Mouse (Mus musculus): ENCODE data around the gene Gng2.

Gng2 gene

DNA sequence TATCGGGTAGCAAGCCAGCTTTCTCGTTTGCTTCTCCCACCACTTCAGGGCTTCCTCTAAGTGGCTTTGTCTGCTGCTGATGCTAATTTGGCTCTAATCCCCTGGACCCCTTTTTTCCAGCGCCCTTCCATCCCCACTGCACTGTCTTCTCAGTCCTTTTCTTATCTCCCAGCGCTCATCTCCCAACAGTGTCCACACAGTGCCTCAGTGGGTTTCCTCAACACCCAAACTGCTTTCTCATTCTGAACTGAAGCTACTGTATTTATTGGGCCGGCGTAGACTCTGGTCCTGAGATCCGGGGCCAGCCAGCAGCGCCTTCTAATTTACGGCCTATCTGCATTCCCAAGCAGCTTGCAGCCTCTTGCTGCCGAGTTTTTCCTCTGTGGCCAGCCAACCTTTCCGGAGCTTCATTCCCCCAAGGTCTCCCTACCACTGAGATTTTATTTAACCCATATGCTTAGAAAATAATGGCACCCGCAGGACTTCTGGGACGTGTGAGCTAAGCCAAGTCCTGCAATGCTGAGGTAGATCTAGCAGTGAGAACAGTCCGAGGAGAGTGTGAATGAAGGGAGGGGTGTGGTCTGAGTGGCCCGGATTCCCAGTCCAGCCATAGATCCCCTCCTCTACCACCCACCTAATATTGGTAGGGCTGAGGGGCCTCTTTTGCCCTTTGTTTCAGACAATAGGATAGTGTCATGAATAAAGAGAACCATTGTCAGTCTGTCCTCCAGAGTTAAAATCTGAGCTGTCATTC, at the start of gene Gng2:
Gene Gng2 (minus strand): TSS at position 357 of the 754 bp plus-strand sequence.
- no peak for DNase-seq (ENCODE audit: low read depth, low spot score)

DNA sequence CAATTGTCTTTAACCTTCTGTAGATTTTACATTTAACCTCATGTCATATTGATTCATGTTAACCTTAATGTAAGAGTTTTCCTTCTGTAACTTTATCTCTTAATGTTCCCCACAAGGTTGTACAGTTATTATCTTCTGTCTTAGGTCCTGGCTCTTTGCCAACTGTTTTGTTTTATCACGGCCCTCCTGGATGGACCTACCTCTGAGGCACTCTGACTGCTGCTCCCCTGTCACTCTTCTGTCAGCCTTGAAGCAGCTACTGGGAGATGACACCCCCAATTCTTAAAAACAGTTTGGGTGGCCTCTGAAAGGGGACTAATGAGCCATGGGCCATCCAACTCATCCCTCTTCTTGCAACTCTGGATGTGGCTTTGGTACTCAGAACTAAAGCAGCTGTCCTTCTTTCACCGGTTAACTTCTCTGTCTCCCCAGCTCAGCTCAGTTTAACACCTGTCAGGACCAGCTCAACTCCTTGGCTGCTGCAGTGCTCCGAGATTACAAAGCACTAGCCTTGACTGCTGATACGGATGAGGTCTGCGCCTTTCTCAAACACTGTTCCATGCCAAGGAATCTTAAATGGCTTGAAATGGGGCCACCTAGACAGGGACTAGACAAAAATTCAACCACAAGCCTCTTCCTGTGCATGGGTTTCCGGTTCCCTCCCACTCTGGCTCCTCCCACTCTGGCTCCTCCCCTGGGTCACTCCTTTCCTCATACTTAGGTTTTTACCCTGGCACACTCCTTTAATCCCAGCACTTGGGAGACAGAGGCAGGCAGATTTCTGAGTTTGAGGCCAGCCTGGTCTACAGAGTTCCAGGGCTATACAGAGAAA, 47.7 kb upstream of the Gng2 start:
- peak; percentile 77 for DNase-seq (ENCODE audit: low read depth, low spot score)

DNA sequence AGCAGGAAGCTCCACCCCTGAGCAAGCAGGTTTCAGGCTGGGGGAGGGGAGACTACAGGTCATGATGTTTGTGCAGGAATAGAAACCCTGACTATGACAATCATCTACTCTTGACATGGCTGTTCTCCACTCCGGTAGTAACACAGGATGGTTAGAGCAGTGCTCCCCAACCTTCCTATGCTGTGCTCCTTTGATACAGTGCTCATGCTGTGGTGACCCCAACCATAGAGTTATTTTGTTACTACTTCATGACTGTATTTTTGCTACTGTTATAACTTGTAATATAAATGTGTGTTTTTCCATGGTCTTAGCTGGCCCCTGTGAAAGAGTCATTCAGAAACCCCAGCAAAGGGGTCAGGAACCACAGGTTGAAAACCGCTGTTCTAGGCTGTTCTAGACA, 46.5 kb upstream of the Gng2 start:
- DNase-seq (ENCODE audit: low read depth, low spot score), result peak; percentile 30

DNA sequence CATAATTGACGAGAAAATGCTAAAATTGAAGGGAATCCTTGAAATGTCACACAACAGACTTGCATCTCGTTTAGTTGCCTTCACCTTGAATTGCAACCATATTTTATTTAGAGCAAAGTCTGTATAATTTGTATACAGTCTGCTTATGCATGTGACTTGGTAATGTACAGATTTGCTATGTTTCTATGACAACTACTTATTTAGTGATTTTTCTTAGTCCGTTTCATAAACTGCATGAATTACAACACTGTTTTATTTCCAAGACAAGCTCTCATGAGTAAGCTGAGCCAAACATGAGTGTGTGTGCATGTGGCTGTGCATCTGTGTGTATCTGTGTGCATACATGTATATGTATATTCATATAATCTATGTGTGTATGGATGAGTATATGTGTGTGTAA, 42.1 kb upstream of the Gng2 start:
- no peak for DNase-seq (ENCODE audit: low read depth, low spot score)

DNA sequence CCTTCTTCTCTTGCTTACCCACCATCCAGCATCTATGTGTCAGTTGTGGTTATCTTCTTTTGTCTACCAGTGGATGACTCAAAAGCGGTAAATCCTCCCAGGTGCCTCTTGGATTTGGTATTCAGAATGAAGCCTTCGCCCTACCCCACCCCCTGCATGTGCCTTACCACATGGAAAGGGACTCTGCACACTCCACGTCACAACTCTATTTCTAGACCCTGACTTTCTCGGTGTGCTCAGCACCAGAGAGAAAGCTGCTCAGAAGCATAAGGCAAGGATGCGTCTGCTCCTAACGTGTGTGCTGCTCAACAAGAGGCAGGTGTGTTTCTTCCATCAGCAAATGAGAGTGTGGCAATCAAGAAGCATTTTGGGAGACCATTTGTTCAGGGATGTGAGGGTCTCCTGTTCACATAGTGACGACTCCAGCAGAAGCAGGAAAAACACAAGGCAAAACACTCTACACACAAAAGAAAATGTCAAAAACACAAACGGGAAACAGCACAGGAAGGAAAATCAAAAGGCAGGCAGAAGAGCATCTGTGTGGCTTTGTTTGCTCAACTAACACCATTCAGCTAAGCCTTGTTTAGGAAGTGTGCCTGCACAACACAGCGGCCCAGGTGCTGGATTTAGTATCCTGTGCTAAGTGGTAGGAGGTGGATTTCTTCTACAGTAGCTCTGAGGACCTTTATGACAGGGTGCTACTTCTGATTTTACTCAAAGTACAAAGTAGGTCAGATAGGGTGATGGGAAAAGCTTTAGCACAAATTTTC, 35.3 kb upstream of the Gng2 start:
- DNase-seq (ENCODE audit: low read depth, low spot score), result no peak

DNA sequence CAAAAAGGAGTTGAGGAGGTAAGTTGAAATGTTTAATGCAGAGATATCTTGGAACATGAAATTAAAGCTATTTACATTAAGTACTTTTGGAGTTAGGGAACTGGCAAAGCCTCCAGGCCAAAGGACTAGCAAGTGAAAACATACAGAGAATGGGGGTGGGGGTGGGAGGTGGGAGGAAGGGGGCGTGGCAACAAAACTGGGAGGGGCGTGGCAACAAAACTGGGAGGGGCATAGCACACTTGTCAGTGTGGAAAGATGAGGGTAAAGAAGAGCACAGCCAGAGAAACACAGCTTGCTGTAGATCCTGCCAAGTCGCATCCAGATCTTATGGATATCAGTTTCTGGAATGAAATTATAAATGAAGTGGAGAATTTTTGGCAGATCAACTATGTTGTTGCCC, 30.0 kb upstream of the Gng2 start:
- DNase-seq (ENCODE audit: low read depth, low spot score), result peak; percentile 57

DNA sequence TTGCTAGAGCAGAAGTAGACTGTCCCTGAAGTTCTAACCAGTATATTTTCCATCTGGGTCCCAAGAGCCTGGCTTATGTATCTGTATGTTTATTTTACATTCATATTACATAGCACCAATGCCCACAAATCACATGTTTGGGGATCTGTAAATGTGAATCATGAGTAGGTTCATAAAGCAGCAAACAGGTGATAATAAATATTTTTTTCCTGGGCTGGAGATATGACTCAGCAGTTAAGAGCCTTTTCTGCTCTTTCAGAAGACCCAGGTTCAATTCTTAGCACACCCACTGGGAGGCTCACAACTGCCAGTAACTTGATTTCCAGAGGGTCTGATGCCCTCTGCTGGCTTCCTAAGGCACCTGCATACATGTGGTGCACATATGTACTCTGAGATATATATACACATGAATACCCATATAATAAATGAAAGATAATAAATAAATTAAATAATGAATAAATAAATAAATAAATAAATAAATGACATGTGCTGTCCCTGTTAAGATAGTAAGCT, 27.4 kb upstream of the Gng2 start:
- DNase-seq (ENCODE audit: low read depth, low spot score), result peak; percentile 86

DNA sequence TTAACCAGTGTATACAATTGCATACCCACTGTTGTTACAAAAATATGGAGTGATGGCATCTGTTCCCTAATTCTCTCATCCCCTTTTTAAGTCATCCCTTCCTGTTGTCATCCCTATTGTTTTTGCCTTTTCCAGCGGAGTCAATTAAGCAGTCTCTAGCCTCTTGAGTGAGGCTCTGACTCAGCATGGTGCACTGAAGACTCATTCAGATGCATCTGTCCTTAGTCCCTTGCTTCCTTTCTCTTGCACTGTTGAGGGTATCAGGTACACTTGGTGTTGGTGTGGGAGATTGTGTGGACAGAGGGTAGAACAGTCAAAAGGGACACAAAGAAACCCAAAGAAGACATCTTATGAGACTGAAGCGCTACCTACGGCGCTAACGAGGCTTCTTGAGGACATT, 19.4 kb upstream of the Gng2 start:
- DNase-seq (ENCODE audit: low read depth, low spot score), result peak; percentile 85

DNA sequence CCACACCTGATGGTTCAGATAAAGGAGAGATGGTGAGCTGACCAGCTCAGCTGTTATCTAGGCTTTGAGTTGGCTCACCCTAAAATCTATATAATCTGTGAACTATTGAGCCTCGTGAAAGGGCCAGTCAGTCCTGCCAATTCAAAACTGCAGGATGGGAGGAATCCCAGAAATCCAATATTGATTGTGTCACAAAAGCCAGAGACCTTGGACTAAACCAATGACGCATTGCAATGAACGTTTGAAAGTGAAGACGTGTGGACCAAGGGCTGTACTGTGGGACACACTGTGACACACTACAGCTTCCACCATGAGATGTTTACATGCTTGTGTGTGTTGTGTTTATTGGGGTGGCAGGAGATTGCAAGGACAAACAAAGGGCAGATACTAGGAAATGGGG, 18.5 kb upstream of the Gng2 start:
- no peak for DNase-seq (ENCODE audit: low read depth, low spot score)

DNA sequence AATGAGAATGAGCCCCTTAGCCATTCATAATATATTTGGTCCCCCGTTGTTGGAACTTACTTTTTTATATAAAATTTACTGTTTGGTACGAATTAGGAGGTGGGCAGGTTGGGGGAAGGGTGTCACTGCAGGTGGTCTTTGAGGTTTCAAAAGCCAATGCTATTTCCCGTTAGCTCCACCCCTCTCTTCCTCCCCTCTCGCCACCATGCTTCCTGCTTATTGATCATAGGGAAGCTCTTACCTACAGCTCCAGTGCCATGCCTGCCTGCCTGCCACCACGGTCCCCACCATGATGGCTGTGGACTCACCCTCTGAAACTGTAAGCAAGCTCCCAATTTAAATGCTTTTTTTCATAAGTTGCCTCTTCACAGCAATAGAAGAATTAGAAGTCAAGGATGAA, 16.6 kb upstream of the Gng2 start:
- peak; percentile 41 for DNase-seq (ENCODE audit: low read depth, low spot score)

DNA sequence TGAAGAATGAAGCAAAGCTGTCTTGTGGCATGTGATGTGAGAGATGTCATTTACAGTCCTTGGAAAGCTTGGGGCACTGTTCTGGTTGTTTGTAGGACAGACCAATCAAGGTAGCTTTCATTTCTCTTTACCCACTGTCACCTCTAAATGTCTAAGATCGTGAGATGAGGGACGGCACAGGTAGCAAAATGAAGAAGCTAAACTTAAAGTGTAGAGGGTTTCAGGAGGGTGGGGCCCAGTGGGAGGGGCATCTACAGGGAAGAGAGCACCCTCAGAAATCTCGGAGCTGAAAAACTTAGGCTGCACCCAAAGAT, 16.1 kb upstream of the Gng2 start:
- DNase-seq (ENCODE audit: low read depth, low spot score), result no peak

DNA sequence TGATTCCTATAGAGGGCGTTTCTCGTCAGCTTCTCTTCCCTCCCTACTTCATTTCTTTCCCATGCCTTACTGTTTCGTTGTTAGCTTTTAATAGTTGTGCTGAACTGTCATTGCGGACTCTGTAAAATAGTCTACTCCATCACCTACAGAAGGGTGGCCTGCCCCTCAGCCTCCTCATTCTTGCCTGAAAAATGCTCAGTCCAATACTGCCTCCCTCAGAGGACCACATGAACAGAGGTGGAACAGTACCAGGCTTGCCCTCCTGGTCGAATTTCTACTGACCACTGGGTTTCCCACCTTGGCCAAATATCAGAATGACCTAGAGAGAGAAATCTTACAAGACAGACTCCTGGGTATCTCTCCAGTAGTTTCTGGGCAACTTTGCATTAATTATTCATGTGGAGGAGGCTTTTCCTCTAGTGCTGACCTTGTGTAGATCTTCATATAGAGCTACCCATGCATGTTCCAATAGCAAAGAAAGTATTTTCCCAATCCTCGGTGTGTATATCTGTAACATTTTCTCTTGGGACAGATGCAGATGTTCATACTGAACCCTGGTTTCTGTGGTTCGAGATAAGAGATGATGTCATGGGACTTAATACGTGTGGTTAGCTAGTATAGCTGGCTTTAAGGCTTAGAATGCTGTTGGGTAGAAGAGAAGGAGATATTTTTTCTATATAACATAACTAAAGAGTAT, 15.6 kb upstream of the Gng2 start:
- no peak for DNase-seq (ENCODE audit: low read depth, low spot score)

DNA sequence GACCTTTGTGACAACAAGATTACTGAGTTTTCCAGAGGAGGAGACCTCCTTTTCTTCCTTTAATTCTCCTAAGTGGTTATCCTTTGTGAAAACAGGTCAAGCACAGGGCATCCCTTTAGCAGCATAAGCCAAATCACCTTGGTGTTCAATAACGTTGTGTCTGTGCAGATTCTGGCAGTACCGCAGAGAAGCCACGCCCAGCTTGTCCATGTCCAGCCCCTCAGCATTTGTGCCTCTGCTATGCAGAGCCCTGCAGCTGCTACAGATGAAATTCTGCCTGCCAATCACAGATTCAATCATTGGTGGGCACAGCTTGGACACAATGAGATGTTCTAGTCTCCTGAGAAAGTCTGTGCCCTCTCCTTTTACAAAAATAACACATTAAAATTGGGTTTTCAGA, 14.4 kb upstream of the Gng2 start:
- DNase-seq (ENCODE audit: low read depth, low spot score), result peak; percentile 60

DNA sequence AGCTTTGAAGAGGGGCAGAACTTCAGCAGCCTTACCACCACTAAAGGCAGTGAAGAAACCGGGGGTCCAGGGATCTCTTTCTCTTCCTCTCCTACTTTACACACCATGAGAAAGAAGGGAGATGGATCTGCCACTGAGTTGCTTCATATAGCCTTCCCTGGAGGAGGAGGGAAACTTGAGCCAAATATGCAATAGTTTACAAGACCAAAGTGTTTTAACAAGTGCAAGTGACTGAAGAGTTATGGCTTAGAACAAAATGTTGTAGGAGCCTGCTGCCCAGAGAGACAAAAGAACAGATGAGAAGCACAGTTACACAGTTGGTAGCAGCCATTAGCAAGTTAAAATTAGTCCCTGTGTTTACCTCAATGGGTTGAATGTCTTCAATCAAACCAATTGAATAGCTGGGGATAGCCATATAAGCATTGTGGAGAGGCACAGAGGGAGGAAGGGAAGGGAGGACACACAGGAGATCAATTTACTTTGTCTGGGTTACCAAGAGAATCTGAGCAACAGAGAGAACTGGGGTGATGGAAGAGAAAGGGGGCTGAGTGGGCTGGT, 13.1 kb upstream of the Gng2 start:
- DNase-seq (ENCODE audit: low read depth, low spot score), result peak; percentile 58

DNA sequence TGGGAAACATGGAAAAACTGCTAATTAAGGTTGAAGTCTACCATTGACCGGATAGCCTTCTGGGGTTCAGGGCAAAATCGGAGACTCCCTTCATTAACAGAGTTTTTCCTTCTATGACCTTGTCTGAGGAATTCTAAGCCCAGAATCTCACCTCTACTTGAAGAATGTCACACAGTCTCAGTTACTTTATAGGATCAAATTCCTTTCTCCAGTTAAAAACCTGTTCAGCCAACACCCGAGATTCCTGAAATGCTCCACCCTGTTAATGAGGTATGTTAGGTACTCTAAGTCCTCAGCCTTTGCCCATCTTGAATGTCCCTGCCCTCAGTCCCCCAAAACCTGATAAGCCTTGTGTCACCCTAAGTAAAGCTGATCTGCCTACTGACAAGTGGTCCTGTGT, 11.0 kb upstream of the Gng2 start:
- peak; percentile 91 for DNase-seq (ENCODE audit: low read depth, low spot score)

DNA sequence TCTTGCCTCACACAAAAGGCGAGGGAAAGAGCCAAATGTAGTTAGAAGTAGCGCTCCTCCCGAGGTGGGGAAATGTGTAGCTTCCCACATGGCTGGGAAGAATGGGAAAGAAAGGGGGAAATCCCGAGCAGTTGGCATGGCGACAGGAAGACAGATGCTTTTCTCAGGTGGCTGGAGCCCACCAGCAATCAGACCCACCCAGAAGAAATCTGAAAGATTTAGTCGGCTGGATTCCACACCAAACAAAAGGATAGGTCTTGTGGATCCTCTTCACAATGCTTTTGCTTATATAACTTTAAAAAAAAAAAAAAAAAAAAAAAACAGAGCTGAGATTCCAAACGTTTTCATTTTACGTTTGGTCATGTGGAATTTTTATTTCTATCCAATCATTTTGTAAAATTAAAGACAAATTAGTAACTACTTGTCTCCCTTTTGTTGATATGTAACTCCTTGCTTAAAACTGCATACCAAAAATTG, 10.0 kb upstream of the Gng2 start:
- DNase-seq (ENCODE audit: low read depth, low spot score), result no peak

DNA sequence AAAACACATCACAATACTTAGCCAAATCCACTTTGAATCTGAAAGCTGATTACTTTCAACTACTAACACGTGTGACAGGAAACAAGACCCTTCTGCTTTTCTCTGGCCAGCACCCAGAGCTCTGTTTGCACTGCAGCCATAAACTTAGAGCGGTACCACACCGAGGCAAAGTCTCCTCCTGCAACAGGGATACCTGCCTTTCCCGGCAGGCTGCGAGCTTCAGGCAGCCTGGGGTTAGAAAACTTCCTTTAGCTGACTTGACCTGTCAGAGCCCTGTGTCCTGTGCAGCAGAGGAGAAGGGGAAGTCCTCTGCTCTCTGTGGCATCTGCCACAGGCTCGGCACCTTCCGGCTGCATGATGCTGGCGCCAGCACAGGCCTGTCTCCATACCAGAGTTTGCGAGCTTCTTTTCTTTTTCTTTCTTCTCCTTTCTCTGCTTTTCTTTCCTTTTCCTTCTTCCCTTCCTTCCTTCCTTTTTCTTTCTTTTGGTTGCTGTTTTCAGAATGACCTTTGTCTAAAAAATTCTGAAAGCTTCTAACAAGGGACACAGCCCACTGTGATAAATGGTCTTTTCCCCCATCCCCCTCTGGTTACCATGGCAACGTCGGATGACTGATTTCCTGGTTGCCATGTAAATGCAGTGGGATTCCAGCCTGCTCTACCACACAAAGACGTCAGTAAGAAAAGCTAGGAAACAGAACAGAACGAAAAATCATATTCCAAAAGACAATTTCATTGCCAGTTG, 9.4 kb upstream of the Gng2 start:
- peak; percentile 95 for DNase-seq (ENCODE audit: low read depth, low spot score)

DNA sequence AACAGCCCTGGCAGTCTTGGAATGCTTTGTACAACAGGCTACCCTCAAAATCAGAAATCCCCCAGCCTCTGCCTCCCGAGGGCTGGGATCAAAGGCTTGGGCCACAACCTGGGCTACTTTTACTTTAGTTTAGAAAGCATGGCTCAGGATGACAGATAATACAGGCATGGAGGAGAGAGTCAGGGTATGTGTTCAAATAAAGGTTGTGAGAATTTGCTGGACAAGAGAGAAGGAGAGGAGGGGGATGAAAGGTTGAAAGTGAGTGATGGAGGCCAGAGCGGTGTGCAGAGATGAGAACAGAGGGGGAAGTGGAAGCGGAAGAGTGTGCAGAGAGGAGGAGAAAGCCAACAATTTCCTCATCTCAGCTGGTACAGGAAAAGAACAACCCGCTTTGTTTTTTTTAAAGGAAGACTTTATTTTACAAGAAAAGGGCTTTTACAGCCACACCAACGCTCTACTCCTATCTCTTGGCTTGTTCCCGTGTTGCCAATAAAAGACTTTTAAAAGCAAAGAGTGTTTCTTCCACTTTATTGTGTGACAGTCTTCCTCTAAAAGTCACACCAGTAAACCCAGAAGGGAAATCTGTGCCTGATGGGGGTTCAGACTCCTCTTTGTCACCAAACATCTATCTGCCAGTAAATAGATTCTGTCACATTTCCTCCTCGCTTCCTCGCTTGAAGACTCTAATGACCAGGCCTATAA, 8.6 kb upstream of the Gng2 start:
- DNase-seq (ENCODE audit: low read depth, low spot score), result no peak

DNA sequence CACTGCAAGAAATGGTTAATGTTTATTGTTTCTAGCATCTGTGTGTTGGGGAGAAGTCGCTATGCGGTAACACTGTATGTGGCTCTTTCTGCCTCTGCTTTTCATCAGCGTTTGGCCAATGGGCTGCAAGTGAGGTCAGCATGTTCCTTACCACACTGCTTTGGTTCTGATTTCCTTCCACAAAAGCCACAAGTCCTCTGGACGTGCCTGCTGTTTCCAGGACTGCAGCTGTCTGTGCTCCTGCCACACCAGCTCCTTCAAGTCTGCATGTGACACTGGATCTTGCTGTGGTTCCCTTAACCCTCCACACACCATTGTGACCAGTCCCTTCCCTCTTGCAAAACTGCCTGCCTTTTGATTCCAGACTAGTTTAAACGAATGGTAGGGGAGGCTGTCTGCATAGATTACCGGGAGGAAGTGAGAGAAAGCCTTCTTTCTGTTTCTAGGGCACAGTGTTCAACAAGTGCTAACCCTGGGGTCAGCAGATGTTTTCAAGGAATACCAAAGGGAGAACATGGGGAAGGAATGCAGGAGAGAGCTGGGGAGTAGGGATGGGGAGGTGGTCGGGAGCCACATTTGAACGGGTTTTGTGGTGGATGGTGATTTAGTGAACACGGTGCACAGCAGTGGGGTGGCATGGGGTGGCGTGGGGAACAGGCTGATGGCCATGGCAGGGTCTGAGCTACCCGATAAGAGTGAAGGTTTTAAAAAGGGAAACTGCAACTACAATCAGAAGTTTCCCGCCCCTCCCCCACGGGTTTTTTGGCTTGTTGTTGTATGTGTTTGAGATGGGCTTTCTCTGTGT, 7.9 kb upstream of the Gng2 start:
- peak; percentile 19 for DNase-seq (ENCODE audit: low read depth, low spot score)
